Mouse (Mus musculus): ENCODE results near the gene 1700066M21Rik.

DNA sequence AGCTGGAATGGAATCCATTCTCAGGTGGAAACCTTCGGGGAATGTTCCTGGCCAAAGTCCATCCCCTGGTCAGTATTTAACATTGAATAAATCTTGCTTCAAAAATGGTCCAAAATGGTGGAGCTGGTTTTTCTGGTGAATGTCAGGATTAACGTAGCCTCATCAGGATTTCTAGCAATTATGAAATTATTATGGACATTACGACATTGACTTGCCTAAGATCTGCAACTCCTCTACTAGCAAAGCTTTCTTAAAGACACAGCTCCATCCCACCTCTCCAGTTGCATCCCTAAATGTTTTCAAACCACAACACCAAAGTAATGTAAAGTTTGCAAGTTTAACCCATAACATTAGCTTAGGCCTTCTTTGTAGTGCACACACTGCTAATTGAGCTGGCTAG is 10.0 kb upstream of the 1700066M21Rik start:
- TF ChIP-seq ZNF384 (IDR thresholded peaks at IDR 0.05; ENCODE audit: low read depth, low read length) = no peak
- TF ChIP-seq MAFK (IDR thresholded peaks at IDR 0.05; ENCODE audit: insufficient read depth, low read depth, low read length) = no peak
- no peak for TF ChIP-seq ZC3H11A (IDR thresholded peaks at IDR 0.05; ENCODE audit: borderline replicate concordance, low read depth, low read length)
